Mouse (Mus musculus) testis, adult 2 months (tissue): ENCODE measurements at regions not wholly inside any gene's neighbourhood (a gene's known extent, or its start where the extent isn't known, plus 50 kb on each side); places are given as distances from the start of the nearest gene placed in this dataset.
"Not testable (repeated sequence)": the region's sequence is repeated elsewhere in the genome, so short reads cannot be mapped to it uniquely, and the experiment has no call there.

ENCODE experiments used
- H3K27ac ChIP-seq: fragments of 200-500 bp; 2 replicates; pipeline ENCODE4 v1.5.1; 2012; ENCODE audit warnings: low read depth, low read length; ENCODE audit not compliant: control insufficient read depth, insufficient read depth
- H3K27me3 ChIP-seq: fragments of 200-500 bp; 2 replicates; pipeline ENCODE4 v1.6.1; 2012; ENCODE audit warnings: mild to moderate bottlenecking, low read length, moderate library complexity; ENCODE audit not compliant: control insufficient read depth, insufficient read depth
- H3K36me3 ChIP-seq: fragments of 200-500 bp; 2 replicates; pipeline ENCODE4 v1.6.1; 2012; ENCODE audit warnings: mild to moderate bottlenecking, low read length; ENCODE audit not compliant: control insufficient read depth, insufficient read depth
- H3K4me1 ChIP-seq: fragments of 200-500 bp; 2 replicates; pipeline ENCODE4 v1.6.1; 2012; ENCODE audit warnings: low read length; ENCODE audit not compliant: control insufficient read depth, insufficient read depth
- H3K4me3 ChIP-seq: fragments of 200-500 bp; 2 replicates; pipeline ENCODE4 v1.5.1; 2012; ENCODE audit warnings: low read depth, mild to moderate bottlenecking, low read length, moderate library complexity, mixed read lengths; ENCODE audit not compliant: control insufficient read depth
- CTCF ChIP-seq: fragments of 200-500 bp; IDR thresholded peaks from 2 replicates; pipeline ENCODE4 v1.5.1; 2012; ENCODE audit warnings: low read depth, mild to moderate bottlenecking, inconsistent platforms, low read length, moderate library complexity; ENCODE audit not compliant: control insufficient read depth, insufficient read depth, insufficient replicate concordance
- POLR2A ChIP-seq: fragments of 200-500 bp; IDR thresholded peaks from 2 replicates; pipeline ENCODE4 v1.6.1; 2012; ENCODE audit warnings: low read depth, mild to moderate bottlenecking, inconsistent platforms, low read length, moderate library complexity; ENCODE audit not compliant: control insufficient read depth

GRCm38 (mm10) chr7:61615156-61615555 is 731.2 kb upstream of the Ndn start:
- H3K4me1 ChIP-seq: no peaks in the 10 kb centered on the region
- no peaks in the 10 kb centered on the region for H3K36me3 ChIP-seq
- TF ChIP-seq POLR2A (no peak), CTCF (no peak)
- no peak overlapping the region for H3K4me3 ChIP-seq
- H3K27me3 ChIP-seq: no peaks in the 10 kb centered on the region
- no peak overlapping the region for H3K27ac ChIP-seq

GRCm38 (mm10) chr7:61644893-61645545 is 701.4 kb upstream of the Ndn start:
- H3K4me3 ChIP-seq: no peak overlapping the region
- H3K27ac ChIP-seq: no peak overlapping the region
- TF ChIP-seq POLR2A: no peak
- no peak for TF ChIP-seq CTCF
- H3K36me3 ChIP-seq: no peaks in the 10 kb centered on the region
- H3K4me1 ChIP-seq: no peaks in the 10 kb centered on the region
- no peaks in the 10 kb centered on the region for H3K27me3 ChIP-seq

GRCm38 (mm10) chr7:61658086-61658485 is 688.3 kb upstream of the Ndn start:
- H3K27me3 ChIP-seq: no peaks in the 10 kb centered on the region
- no peak overlapping the region for H3K27ac ChIP-seq
- TF ChIP-seq CTCF: no peak
- no peak for TF ChIP-seq POLR2A
- H3K4me1 ChIP-seq: no peaks in the 10 kb centered on the region
- no peak overlapping the region for H3K4me3 ChIP-seq
- no peaks in the 10 kb centered on the region for H3K36me3 ChIP-seq

GRCm38 (mm10) chr7:61683080-61683479 is 663.3 kb upstream of the Ndn start:
- Histone ChIP-seq H3K4me3 (no peak overlapping the region), H3K27ac (no peak overlapping the region), H3K4me1 (no peaks in the 10 kb centered on the region), H3K36me3 (no peaks in the 10 kb centered on the region), H3K27me3 (no peaks in the 10 kb centered on the region)
- TF ChIP-seq CTCF (no peak), POLR2A (no peak)

GRCm38 (mm10) chr7:61685052-61685655 is 661.2 kb upstream of the Ndn start:
- H3K4me3 ChIP-seq: no peak overlapping the region
- H3K4me1 ChIP-seq: no peaks in the 10 kb centered on the region
- no peak for TF ChIP-seq CTCF
- no peak for TF ChIP-seq POLR2A
- no peak overlapping the region for H3K27ac ChIP-seq
- H3K36me3 ChIP-seq: no peaks in the 10 kb centered on the region
- H3K27me3 ChIP-seq: no peaks in the 10 kb centered on the region

GRCm38 (mm10) chr7:61726149-61726548 is 620.2 kb upstream of the Ndn start:
- H3K36me3 ChIP-seq: no peaks in the 10 kb centered on the region
- TF ChIP-seq CTCF (no peak), POLR2A (no peak)

GRCm38 (mm10) chr7:61737511-61737910 is 608.9 kb upstream of the Ndn start:
- TF ChIP-seq CTCF (no peak), POLR2A (no peak)
- Histone ChIP-seq H3K4me1 (no peaks in the 10 kb centered on the region), H3K36me3 (no peaks in the 10 kb centered on the region), H3K27me3 (no peaks in the 10 kb centered on the region), H3K27ac (no peak overlapping the region), H3K4me3 (no peak overlapping the region)

More at GRCm38 (mm10) chr7:61726149-61726548, 620.2 kb upstream of the Ndn start:
- Histone ChIP-seq H3K4me1 (no peaks in the 10 kb centered on the region), H3K27ac (no peak overlapping the region), H3K27me3 (no peaks in the 10 kb centered on the region), H3K4me3 (no peak overlapping the region)

- H3K27me3 ChIP-seq, H3K36me3 ChIP-seq, H3K4me1 ChIP-seq, H3K4me3 ChIP-seq, H3K27ac ChIP-seq: not testable (repeated sequence)
Measured at GRCm38 (mm10) chr7:61739336-61739735, 607.0 kb upstream of the Ndn start.
